Mouse (Mus musculus) embryonic fibroblast, embryonic 13.5 days (primary cell): ENCODE results near the gene Srp68. TPM values are rescaled to one million over a fixed set of nuclear protein-coding genes. Genes with fewer than 3 reads are reported as not detected.

Source experiments
- H3K27ac ChIP-seq: 2 replicates; pipeline ENCODE4 v1.5.1; 2012; ENCODE audit warnings: low read length, control low read depth, inconsistent platforms; ENCODE audit not compliant: insufficient read depth
- H3K4me1 ChIP-seq: 2 replicates; pipeline ENCODE4 v1.6.1; 2011; ENCODE audit warnings: low read length; ENCODE audit not compliant: control insufficient read depth, insufficient read depth
- H3K4me3 ChIP-seq: 2 replicates; pipeline ENCODE4 v1.5.1; 2011; ENCODE audit warnings: mild to moderate bottlenecking, control low read depth, low read length; ENCODE audit not compliant: insufficient read depth
- CTCF ChIP-seq: IDR thresholded peaks from 2 replicates; pipeline ENCODE4 v1.5.1; 2011; ENCODE audit warnings: mild to moderate bottlenecking, control low read depth, low read length, moderate library complexity, borderline replicate concordance; ENCODE audit not compliant: insufficient read depth
- POLR2A ChIP-seq: IDR thresholded peaks from 2 replicates; pipeline ENCODE4 v1.6.1; 2011; ENCODE audit warnings: low read depth, mild to moderate bottlenecking, control low read depth, low read length, moderate library complexity
- polyA plus RNA-seq: library from polyadenylated mRNA; stranded (reverse); fragments of >200 nt; gene quantifications from 2 replicates; pipeline ENCODE4 v1.2.4, GENCODE M21; 2011; ENCODE audit warnings: low read depth; ENCODE audit not compliant: missing spikeins, insufficient read length

Srp68 gene
- polyA plus RNA-seq, result 71.1 and 71.4 TPM in 2 replicates

DNA sequence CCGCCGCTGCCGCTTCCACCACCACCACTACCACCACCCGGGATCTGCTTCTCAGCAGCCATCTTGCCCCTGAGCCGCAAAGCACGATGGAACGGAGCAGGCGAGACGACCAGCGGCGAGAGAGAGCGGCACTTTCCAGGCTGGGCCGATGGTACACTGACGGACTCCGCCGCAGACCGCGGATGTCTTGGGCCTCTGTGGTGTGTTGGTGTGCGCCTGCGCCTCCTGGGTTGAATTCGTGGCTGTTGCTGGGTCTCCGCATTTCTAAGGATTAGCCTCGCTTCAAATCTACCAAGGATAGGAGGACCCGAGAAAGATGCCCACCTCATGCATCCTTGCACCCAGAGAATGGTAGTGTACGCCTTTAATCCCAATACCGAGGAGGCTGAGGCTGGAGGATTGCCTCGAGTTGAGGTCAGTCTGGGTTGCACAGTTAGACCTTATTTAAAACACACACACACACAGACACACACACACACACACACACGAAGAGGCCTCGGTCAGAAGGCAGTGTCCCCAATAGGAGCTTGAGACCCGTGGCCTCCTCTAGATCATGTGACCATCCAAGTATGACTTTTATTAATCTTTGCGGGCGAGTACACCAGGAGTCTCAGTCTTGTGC lies at the start of gene Srp68:
Srp68 (minus strand) TSS at position 173 of the 622 bp plus-strand sequence.
- TF ChIP-seq CTCF, result no peak
- TF ChIP-seq POLR2A, result peak; percentile 95
- Histone ChIP-seq H3K4me1 (peaks cover 7% of the 10 kb centered on the region; the same call in 1 of the 2 replicates), H3K4me3 (peak within 1 kb of the TSS; percentile 99), H3K27ac (peak within 1 kb of the TSS; percentile 76)

DNA sequence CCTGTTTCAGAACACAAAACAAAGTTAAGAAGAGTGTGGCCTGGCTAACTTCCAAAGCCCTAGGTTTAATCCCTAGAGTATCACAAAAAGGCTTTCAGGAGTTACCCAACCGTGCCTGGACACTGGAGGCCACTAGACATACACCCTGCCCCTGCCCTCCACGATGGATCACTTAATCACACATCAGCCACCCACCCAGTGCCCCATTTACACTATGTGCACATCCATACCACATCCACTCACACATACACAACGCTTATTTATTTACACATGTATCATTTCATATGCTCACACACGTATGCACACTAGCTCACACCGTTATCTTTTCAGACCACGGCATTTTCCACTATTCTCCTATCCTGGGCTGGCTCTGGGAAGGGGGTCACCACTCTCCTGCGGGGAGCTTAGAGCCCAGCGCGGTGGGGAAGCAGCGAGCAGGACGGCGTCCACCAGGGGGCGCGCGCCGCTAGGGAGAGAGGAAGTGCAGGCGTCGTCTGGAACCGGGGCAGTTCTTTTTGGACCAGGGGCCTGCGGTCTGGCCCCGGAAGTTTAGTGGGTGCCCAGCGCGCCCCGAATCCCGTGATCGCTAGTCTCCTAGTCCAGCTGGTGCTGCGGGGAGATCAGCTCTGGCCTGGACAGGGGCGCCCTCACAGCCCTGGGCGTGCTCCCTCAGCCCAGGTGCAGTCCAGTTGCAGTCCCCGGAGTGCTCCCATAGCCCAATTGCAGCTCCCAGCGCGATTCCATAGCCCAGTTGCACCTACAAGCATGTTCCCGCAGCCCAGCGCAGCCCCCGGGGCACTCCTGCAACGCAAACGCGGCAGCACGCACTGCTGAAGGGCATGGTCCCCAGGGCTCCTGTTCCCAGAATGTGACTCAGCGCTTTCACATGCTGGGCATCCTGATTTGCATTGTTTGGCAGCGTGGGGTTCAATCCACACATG lies 45.0 kb upstream of the Srp68 start:
- H3K27ac ChIP-seq, result no peak overlapping the region
- H3K4me1 ChIP-seq, result peaks cover 5% of the 10 kb centered on the region; the same call in 1 of the 2 replicates
- 0 out of 2 replicates have a peak, but pooled peaks have one; percentile 7 for TF ChIP-seq POLR2A
- peak; percentile 96 for TF ChIP-seq CTCF
- peak overlapping the region; percentile 32 for H3K4me3 ChIP-seq

DNA sequence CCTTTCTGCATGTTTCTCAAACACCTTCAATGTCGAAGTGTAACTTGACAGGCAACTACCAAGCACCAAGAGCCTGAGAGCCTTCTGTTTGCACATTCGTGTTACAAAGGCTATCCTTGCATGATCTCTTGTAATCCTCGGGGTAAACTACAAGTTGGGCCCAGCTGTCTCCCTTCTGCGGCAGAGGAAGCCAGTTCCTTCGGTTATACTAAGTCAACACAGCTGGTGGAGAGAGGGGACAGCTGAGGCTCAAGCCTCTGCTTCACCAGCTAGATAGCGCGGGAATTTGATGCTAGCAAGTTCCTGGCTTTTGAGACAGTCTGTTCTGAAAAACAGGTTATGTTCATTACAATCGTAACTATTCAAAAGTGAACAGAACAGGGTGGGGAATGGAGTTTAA lies 38.3 kb upstream of the Srp68 start:
- H3K27ac ChIP-seq, result no peak overlapping the region
- no peak overlapping the region for H3K4me3 ChIP-seq
- TF ChIP-seq POLR2A, result no peak
- no peak for TF ChIP-seq CTCF
- H3K4me1 ChIP-seq, result no peaks in the 10 kb centered on the region

DNA sequence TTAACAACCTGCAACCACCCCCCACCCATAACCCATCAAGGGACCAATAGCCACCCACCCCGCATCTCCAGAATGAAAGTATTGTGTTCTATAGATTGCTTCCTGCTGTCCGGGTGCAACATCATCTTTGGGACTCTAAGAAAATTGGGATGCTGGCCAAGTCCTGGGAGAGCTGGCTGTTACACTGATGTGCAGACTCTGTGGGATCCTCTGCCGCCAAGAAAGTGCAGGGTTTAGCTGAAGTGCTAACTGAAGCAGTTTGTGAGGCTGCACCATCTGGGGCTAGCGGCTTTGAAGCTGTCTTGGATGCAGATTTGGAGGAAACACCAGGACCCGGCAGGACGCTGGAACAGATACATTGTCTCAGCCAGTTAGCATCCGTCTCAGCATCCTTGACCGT lies 37.2 kb upstream of the Srp68 start:
- TF ChIP-seq POLR2A (no peak), CTCF (no peak)
- H3K27ac ChIP-seq, result no peak overlapping the region
- no peak overlapping the region for H3K4me3 ChIP-seq
- no peaks in the 10 kb centered on the region for H3K4me1 ChIP-seq

DNA sequence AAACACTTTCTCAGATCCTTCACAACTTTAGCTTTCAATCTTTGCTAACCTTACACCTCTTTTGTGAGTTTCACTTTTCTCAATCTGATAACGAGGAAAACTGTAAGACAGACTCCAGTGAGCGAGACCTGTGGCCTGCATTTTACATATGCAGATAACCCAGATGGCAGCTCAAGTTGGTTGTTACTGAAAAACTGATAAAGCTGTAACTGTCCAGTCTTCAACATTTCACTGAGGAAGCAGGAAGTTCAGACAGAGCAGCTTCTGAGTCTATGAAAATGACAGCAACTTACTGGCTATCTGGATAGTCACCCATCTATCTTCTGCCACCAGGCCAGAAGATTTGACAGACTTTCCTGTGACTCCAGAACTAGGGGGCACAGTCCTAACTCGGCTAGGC lies 35.6 kb upstream of the Srp68 start:
- Histone ChIP-seq H3K4me1 (no peaks in the 10 kb centered on the region), H3K4me3 (no peak overlapping the region), H3K27ac (no peak overlapping the region)
- TF ChIP-seq POLR2A (no peak), CTCF (no peak)

DNA sequence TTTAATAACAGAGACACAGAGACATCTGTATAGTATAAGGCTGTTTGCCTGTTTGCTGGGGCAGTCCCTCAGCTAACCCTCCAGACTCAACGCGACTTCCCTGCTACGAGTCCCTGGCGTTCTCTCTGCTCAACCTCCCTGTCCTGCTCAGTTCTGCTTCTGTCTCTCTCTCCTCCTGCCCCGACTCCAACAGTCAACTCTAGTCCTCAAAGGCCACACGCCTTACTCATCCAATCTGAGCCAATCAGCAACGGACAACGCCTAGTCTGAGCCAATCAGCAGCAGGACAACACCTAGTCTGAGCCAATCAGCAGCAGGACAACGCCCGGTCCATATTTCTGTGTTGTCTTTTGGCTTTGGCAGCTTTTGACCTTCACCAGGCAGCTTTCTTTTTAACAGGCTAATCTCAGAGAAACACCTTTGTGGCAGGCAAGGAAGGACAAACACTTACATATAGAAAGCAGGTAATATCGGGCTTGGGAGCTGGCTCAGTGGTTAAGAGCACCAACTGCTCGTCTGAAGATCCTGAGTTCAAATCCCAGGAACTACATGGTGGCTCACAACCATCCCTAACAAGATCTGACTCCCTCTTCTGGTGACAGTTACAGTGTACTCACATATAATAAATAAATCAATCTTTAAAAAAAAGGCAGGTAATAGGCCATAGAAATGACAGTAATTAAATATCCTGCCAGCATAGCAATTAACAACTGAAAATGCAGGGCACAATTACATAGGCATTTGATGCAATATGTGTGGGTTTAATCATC lies 33.9 kb upstream of the Srp68 start:
- H3K27ac ChIP-seq, result no peak overlapping the region
- H3K4me3 ChIP-seq, result no peak overlapping the region
- no peak for TF ChIP-seq POLR2A
- TF ChIP-seq CTCF, result no peak
- H3K4me1 ChIP-seq, result no peaks in the 10 kb centered on the region

DNA sequence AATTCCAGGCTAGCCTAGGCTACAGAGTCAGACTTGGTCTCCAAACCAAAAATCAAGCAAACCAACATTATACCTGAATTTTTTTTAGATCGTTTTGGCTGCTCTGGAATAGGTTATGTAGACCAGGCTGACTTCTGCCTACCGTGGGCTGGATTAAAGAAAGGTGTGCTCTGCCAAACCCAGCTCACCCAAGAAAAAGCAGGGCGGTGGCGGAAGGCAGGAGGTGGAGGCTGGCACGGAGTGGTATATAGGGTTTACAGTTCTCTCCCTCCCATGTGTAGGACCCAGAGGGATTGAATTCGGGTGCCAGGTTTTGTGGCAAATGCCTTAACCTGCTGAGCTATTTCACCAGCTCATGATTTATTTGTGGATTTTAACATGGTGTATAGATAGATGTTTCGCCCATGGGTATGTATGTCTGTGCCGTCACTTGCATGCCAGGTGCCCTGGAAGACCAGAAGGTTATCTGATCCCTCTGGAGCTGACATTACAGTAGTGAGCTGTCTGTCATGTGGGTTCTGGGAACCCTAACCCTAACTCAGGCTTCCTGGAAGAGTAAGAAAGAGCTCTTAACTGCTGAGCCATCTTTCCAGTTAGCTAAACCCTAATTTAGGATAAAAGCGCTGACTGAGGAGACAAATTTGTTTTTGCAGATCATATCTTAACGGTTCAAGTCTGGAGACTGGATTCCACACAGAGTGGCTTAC lies 33.2 kb upstream of the Srp68 start, which contains the start of gene Exoc7:
Exoc7 (minus strand) TSS at position 215 of the 707 bp plus-strand sequence.
- H3K4me1 ChIP-seq, result no peaks in the 10 kb centered on the region
- H3K27ac ChIP-seq, result no peak within 1 kb of the TSS
- peak within 1 kb of the TSS; percentile 91 for H3K4me3 ChIP-seq
- TF ChIP-seq POLR2A, result no peak
- no peak for TF ChIP-seq CTCF

DNA sequence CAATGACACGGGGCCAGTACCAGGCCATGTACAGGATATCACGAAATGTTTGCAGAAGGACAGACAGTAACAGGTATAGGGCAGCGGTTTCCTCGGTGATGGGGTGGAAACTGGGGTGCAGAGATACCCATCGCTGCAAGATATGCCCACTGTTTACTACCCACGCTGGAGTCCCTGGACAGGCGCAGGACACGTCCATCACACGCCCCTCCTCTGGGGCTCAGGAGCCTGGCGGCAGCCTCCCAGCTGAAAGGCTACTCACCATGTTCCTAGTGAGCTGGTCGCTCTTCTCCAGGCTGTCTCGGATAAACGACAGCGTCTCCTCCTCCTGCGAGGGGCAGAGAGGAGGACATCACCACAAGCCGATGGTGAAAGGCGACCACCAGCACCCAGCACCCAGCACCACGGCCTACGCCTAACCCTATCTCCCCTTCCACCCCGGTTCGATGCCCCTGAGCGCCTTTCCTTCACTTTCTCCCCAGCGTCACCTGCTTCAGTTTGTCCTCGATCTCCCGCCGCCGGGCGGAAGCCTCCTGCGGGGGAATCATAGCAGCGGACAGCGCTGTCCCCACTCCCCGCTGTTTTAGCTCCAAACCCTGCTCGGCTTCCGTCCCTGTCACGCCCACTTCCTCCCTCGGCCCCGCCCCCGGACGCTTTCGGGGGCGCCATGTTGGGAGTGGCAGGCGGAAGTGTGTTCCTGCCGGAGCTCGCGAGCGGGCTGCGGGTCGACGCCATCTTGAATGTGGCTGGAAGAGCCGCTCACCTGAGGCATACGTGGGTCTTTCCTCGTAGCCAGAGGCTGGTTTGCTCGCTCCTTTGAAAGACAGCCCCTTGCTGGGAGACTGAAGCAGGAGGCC lies 32.3 kb upstream of the Srp68 start:
- peak overlapping the region; percentile 91 for H3K4me3 ChIP-seq
- TF ChIP-seq POLR2A (peak; percentile 72), CTCF (no peak)
- H3K27ac ChIP-seq, result no peak overlapping the region
- H3K4me1 ChIP-seq, result no peaks in the 10 kb centered on the region
